Mouse (Mus musculus) gastrocnemius, postnatal 25 days (tissue): Measurements from ENCODE around the gene Phox2b. TPM values are rescaled to one million over a fixed set of nuclear protein-coding genes. Genes with fewer than 3 reads are reported as not detected.

ENCODE experiments used
- DNase-seq: peaks from one replicate; pipeline ENCODE4 v3.0.0; 2022
- microRNA-seq, 2 experiments: library from miRNA; unstranded; fragments of <30 nt; microRNA quantifications; one replicate each; pipeline ENCODE4 v1.2.0; 2021; ENCODE audit warnings: borderline replicate concordance in 2 of 2
- total RNA-seq, 2 experiments: library from RNA; stranded (reverse); gene quantifications; 1 replicate in 1 of 2; 2 replicates in 1 of 2; pipeline ENCODE4 v1.2.3; 2021

Gene Phox2b
- total RNA-seq, 2 experiments from 2014 or later = not detected

DNA sequence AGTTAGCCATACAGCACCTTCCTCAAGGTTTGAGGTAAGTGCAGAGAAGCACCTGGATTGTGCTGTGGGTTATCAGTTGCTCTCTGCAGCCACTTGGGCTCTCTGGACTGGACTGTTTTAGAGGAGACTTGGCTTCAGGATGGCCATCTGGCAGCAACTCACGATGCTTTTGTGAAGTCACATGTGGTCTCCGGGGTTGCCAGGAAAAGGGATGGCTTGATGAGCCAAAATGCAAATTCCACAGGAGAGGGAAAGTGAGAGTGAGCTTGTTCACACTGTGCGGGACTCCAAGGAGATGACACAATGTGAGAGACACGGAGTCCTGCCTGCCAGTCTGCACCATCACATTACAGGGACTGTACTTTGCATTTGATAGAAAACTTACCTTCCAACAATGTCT is 7.3 kb downstream of the Phox2b start:
- no peak for DNase-seq

DNA sequence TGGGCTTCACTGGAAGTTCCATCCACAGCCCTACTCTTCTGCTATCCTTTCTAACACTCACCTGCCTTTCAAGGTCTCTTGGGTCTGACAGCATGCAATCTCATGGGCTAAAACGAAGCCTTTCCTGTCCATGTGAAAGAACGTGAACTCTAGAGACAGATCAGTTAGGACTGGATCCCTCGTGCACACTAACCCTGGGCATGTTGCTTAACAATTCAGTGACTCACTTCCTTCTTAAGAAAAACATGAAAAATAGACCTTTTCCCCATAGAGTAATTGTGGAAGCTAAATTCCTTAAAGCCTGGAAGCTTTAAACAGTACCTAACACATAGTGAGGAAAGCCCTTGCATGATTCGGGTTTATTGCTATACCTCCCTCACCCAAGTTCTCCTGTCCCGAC is 8.2 kb downstream of the Phox2b start:
- DNase-seq = no peak

DNA sequence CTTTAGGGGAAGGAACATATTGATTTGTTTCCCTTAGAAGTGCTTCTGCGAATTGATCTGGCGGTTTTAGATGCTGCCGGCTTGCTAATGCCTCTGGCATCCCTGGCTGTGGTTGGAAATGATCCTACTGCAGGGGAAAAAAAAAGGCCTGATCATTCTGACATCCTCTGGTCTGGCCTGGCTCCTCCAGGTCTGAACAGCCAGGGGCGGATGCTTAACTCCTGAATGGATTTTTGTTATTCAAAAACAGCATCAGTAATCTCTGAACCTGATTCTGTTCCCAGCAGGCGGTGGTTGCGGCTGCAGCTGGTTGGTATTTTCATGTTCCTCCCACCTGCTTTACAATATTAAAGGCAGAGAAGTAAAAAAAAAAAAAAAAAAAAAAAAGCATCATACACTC is 16.0 kb downstream of the Phox2b start:
- no peak for DNase-seq

DNA sequence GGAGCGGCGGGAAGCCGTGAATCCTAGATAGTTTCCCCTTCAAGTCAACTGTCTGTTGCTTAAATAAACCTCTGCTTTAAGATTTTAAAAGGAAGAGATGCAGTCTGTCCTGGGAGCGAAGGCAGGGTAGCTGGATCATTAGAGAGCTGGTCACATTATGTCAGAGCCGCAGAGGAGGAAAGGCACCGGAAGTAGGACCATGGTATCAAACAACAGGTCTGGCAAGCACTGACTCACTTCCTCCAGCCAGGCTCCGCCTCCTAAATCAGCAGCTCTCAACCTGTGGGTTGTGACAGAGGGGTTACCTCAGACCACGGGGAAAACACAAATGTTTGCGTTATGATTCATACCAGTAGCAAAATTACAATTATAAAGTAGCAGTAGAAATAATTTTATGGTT is 35.5 kb downstream of the Phox2b start:
- DNase-seq = no peak

DNA sequence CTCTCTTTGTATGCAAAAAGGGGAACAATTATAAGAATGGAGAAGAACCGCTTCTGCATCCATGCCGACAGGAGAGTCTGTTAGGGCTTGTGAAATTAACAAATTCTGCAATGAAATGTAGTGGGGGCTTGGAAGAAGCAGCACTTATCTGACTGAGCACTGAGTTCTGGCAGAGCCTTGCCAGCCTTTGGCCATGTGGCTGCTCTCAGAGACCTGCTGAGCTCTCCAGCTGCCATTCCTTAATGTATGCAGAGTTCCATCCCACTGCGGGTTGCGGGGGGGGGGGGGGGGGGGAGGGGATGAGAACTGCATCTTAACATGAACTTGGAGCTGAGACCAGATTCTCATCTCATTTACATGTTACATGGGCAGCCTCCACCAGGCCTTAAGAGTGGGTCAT is 38.6 kb downstream of the Phox2b start:
- DNase-seq = no peak

DNA sequence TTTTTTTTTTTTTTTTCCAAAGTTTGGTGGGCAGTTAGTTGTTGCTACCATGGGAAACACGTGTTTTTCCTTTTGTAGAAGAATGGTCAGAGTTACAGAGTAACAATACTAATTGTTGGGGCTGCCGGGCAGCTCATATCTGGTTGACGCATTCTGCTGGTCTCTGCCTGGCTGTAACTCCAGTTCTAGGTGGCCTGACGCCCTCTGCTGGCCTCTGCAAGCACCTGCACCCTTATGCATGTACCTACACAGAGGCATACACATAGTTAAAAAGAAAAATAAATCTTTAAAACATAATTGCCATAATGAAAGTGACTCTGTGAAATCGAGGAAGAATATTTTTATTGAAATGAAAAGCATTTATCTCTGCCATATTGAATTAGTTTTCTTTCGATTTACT is 41.3 kb downstream of the Phox2b start:
- DNase-seq = no peak

DNA sequence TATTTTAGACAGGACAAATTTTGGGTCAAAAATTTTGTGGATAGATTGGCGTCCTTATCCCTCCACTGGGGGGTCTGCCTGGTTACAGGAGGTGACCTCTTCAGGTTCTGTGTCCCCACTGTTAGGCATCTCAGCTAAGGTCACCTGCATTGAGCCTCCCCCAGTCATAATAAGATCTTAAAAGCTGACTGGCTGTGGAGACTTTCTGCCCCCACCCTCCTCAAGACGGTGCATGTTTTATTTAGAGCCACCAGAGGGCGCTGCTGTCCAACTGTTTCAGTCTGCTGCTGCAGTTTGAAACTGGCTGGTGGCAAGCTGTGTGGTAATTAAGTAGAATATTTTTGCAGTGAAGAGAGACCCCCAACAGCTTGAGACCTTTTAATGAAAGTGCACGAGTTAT is 51.1 kb downstream of the Phox2b start:
- DNase-seq = no peak

Small RNAs within 50 kb of the gene (microRNA-seq; reads per million reads assigned to microRNA genes)
- 0 reads per million in 2 experiments for gene Gm23841

Other genes with a start within 250 kb of the Phox2b start
- 10 to 100 TPM; 23.0 to 30.3 TPM for gene Tmem33, start 161.3 kb upstream of the Phox2b start, total RNA-seq
- 100 to 1,000 TPM in 1 of 2 experiments, 10 to 100 TPM in 1; 99.0 to 104 TPM for gene Slc30a9, start 207.7 kb upstream of the Phox2b start, total RNA-seq